Mouse (Mus musculus) forebrain, embryonic 16.5 days (tissue): ENCODE data around the gene Nme7. TPM values are rescaled to one million over a fixed set of nuclear protein-coding genes. Genes with fewer than 3 reads are reported as not detected.

ENCODE experiments used
- ATAC-seq: fragments of 200-750 bp; cut with Nextera tagmentation; 2 replicates; pipeline ENCODE4 v1.8.0; 2017; ENCODE audit warnings: mild to moderate bottlenecking, moderate library complexity
- H3K27ac ChIP-seq: fragments of 300-500 bp; sonication (generic); 2 replicates; pipeline ENCODE4 v1.5.1; 2014; ENCODE audit warnings: low read length, control low read depth
- H3K27me3 ChIP-seq: fragments of 300-500 bp; sonication (generic); replicated peaks from 2 replicates; pipeline ENCODE4 v1.6.1; 2014; ENCODE audit warnings: low read length; ENCODE audit not compliant: control insufficient read depth, insufficient read depth
- H3K36me3 ChIP-seq: fragments of 300-500 bp; sonication (generic); 2 replicates; pipeline ENCODE4 v1.6.1; 2014; ENCODE audit not compliant: control insufficient read depth, insufficient read depth
- H3K4me1 ChIP-seq: fragments of 300-500 bp; sonication (generic); replicated peaks from 2 replicates; pipeline ENCODE4 v1.6.1; 2014; ENCODE audit warnings: low read length; ENCODE audit not compliant: control insufficient read depth, insufficient read depth
- H3K4me2 ChIP-seq: fragments of 300-500 bp; sonication (generic); 2 replicates; pipeline ENCODE4 v1.6.1; 2014; ENCODE audit warnings: mild to moderate bottlenecking, low read length, control low read depth
- H3K4me3 ChIP-seq: fragments of 300-500 bp; sonication (generic); replicated peaks from 2 replicates; pipeline ENCODE4 v1.5.1; 2014; ENCODE audit warnings: mild to moderate bottlenecking, low read length, control low read depth
- H3K9ac ChIP-seq: fragments of 300-500 bp; sonication (generic); replicated peaks from 2 replicates; pipeline ENCODE4 v1.6.1; 2014; ENCODE audit warnings: low read depth, low read length, control low read depth
- H3K9me3 ChIP-seq: fragments of 300-500 bp; sonication (generic); 2 replicates; pipeline ENCODE4 v1.6.1; 2016; ENCODE audit warnings: low read length; ENCODE audit not compliant: control insufficient read depth
- WGBS: fragments of 180-500 bp; shearing (Covaris S2); extraction: QIAGEN DNeasy Blood & Tissue Kit; methylation state at CpG from one replicate; pipeline ENCODE4 v1.1.7; 2014; 5-methylcytosine and 5-hydroxymethylcytosine counted together
- polyA plus RNA-seq: library from polyadenylated mRNA; unstranded; fragments of >200 nt; fragmentation: Nextera tagmentation; extraction: Ambion mirVana; gene quantifications from 2 replicates; pipeline ENCODE4 v1.2.1, GENCODE M21; 2015

Gene Nme7
- polyA plus RNA-seq, 1 experiment from 2014 or later: 43.3 TPM

GRCm38 (mm10) chr1:164445620-164446162, 141.8 kb downstream of the Nme7 start:
- no peak overlapping the region for H3K4me3 ChIP-seq
- H3K4me1 ChIP-seq: no peaks in the 10 kb centered on the region
- H3K9ac ChIP-seq: no peak overlapping the region
- H3K4me2 ChIP-seq: no peak overlapping the region
- no peaks in the 10 kb centered on the region for H3K9me3 ChIP-seq
- WGBS: 88% methylated on average over 5 of the region's 5 CpGs
- no peaks in the 10 kb centered on the region for H3K27me3 ChIP-seq
- ATAC-seq: no peak
- peaks cover 27% of the 10 kb centered on the region for H3K36me3 ChIP-seq
- no peak overlapping the region for H3K27ac ChIP-seq

GRCm38 (mm10) chr1:164446535-164446934, 142.6 kb downstream of the Nme7 start:
- peaks cover 22% of the 10 kb centered on the region for H3K36me3 ChIP-seq
- H3K27me3 ChIP-seq: no peaks in the 10 kb centered on the region
- no peak overlapping the region for H3K4me2 ChIP-seq
- H3K4me3 ChIP-seq: no peak overlapping the region
- no peak for ATAC-seq
- 95% methylated on average over 10 of the region's 10 CpGs for WGBS
- no peaks in the 10 kb centered on the region for H3K9me3 ChIP-seq
- no peaks in the 10 kb centered on the region for H3K4me1 ChIP-seq
- H3K9ac ChIP-seq: no peak overlapping the region
- no peak overlapping the region for H3K27ac ChIP-seq

- ATAC-seq: no peak
- Histone ChIP-seq H3K36me3 (peaks cover 17% of the 10 kb centered on the region), H3K4me3 (no peak overlapping the region), H3K4me2 (no peak overlapping the region), H3K27ac (no peak overlapping the region), H3K9ac (no peak overlapping the region), H3K27me3 (no peaks in the 10 kb centered on the region), H3K9me3 (no peaks in the 10 kb centered on the region), H3K4me1 (no peaks in the 10 kb centered on the region)
- 92% methylated on average over 6 of the region's 6 CpGs for WGBS
These were observed 143.6 kb downstream of the Nme7 start for GRCm38 (mm10) chr1:164447521-164447920.

- Histone ChIP-seq H3K27me3 (no peaks in the 10 kb centered on the region), H3K36me3 (peaks cover 19% of the 10 kb centered on the region), H3K4me2 (no peak overlapping the region), H3K27ac (no peak overlapping the region), H3K4me3 (no peak overlapping the region), H3K9ac (no peak overlapping the region), H3K4me1 (peaks cover 7% of the 10 kb centered on the region), H3K9me3 (no peaks in the 10 kb centered on the region)
- no peak for ATAC-seq
- 93% methylated on average over 8 of the region's 8 CpGs for WGBS
These were observed 145.7 kb downstream of the Nme7 start for GRCm38 (mm10) chr1:164449626-164450025.

GRCm38 (mm10) chr1:164450231-164450630, 146.3 kb downstream of the Nme7 start:
- Histone ChIP-seq H3K4me3 (no peak overlapping the region), H3K4me2 (no peak overlapping the region), H3K27ac (no peak overlapping the region), H3K27me3 (no peaks in the 10 kb centered on the region), H3K9ac (no peak overlapping the region), H3K4me1 (peaks cover 13% of the 10 kb centered on the region), H3K36me3 (peaks cover 19% of the 10 kb centered on the region), H3K9me3 (no peaks in the 10 kb centered on the region)
- 89% methylated on average over 4 of the region's 4 CpGs for WGBS
- ATAC-seq: no peak

- Histone ChIP-seq H3K36me3 (peaks cover 19% of the 10 kb centered on the region), H3K9me3 (no peaks in the 10 kb centered on the region), H3K4me3 (no peak overlapping the region), H3K4me1 (peaks cover 14% of the 10 kb centered on the region), H3K27ac (no peak overlapping the region), H3K4me2 (no peak overlapping the region), H3K27me3 (no peaks in the 10 kb centered on the region), H3K9ac (no peak overlapping the region)
- no peak for ATAC-seq
- 87% methylated on average over 4 of the region's 4 CpGs for WGBS
These were observed 146.7 kb downstream of the Nme7 start for GRCm38 (mm10) chr1:164450644-164451043.

GRCm38 (mm10) chr1:164451346-164451745, 147.4 kb downstream of the Nme7 start:
- H3K4me1 ChIP-seq: peaks cover 20% of the 10 kb centered on the region
- no peak overlapping the region for H3K27ac ChIP-seq
- no peaks in the 10 kb centered on the region for H3K9me3 ChIP-seq
- H3K9ac ChIP-seq: no peak overlapping the region
- H3K4me3 ChIP-seq: no peak overlapping the region
- 96% methylated on average over 5 of the region's 5 CpGs for WGBS
- H3K4me2 ChIP-seq: no peak overlapping the region
- peaks cover 19% of the 10 kb centered on the region for H3K36me3 ChIP-seq
- H3K27me3 ChIP-seq: no peaks in the 10 kb centered on the region
- ATAC-seq: no peak

GRCm38 (mm10) chr1:164452580-164452979, 148.7 kb downstream of the Nme7 start:
- Histone ChIP-seq H3K4me2 (no peak overlapping the region), H3K9ac (no peak overlapping the region), H3K36me3 (peaks cover 13% of the 10 kb centered on the region), H3K4me1 (peaks cover 30% of the 10 kb centered on the region), H3K9me3 (no peaks in the 10 kb centered on the region), H3K27ac (no peak overlapping the region), H3K27me3 (no peaks in the 10 kb centered on the region), H3K4me3 (no peak overlapping the region)
- 92% methylated on average over 6 of the region's 6 CpGs for WGBS
- ATAC-seq: no peak

- Histone ChIP-seq H3K9me3 (no peaks in the 10 kb centered on the region), H3K27me3 (no peaks in the 10 kb centered on the region), H3K36me3 (peaks cover 12% of the 10 kb centered on the region), H3K27ac (no peak overlapping the region), H3K4me3 (no peak overlapping the region), H3K9ac (no peak overlapping the region), H3K4me1 (peaks cover 30% of the 10 kb centered on the region), H3K4me2 (no peak overlapping the region)
- ATAC-seq: no peak
- WGBS: 98% methylated on average over 8 of the region's 8 CpGs
These were observed 149.2 kb downstream of the Nme7 start for GRCm38 (mm10) chr1:164453146-164453545.

- H3K36me3 ChIP-seq: peaks cover 11% of the 10 kb centered on the region
- H3K4me1 ChIP-seq: peaks cover 33% of the 10 kb centered on the region
- no peak overlapping the region for H3K4me3 ChIP-seq
- no peaks in the 10 kb centered on the region for H3K9me3 ChIP-seq
- no peak overlapping the region for H3K9ac ChIP-seq
- ATAC-seq: no peak
- WGBS: 94% methylated on average over 5 of the region's 5 CpGs
- H3K27me3 ChIP-seq: no peaks in the 10 kb centered on the region
- H3K27ac ChIP-seq: no peak overlapping the region
- H3K4me2 ChIP-seq: no peak overlapping the region; the same call in 1 of the 2 replicates
These were observed 149.8 kb downstream of the Nme7 start for GRCm38 (mm10) chr1:164453739-164454138.
